Mouse (Mus musculus) layer of hippocampus, adult 18-20 months (tissue): Measurements from ENCODE around the gene Cyp4v3. TPM values are rescaled to one million over a fixed set of nuclear protein-coding genes. Genes with fewer than 3 reads are reported as not detected.

ENCODE experiments used
- total RNA-seq, 2 experiments: library from RNA; stranded (reverse); gene quantifications; 2 replicates each; pipeline ENCODE4 v1.2.3; 2021

Gene Cyp4v3
- total RNA-seq, 2 experiments from 2014 or later, result 7.5 to 7.9 TPM

Other genes with a start within 250 kb of the Cyp4v3 start
- gene F11, start 71.2 kb downstream of the Cyp4v3 start, total RNA-seq, result not detected
- gene Klkb1, start 38.4 kb downstream of the Cyp4v3 start, total RNA-seq, result not detected
- not detected for gene Gm45753, start 24.8 kb downstream of the Cyp4v3 start, total RNA-seq
- gene Fam149a, start 49.1 kb upstream of the Cyp4v3 start, total RNA-seq, result 10 to 100 TPM; 13.6 to 15.6 TPM
- gene Tlr3, start 77.9 kb upstream of the Cyp4v3 start, total RNA-seq, result 10 to 100 TPM in 1 of 2 experiments, 1 to 10 TPM in 1; 8.2 to 11.7 TPM
- gene Sorbs2, start 174.6 kb upstream of the Cyp4v3 start, total RNA-seq, result 100 to 1,000 TPM; 166 to 172 TPM